Mouse (Mus musculus) adrenal gland, adult 18-20 months (tissue): ENCODE measurements at regions not wholly inside any gene's neighbourhood (a gene's known extent, or its start where the extent isn't known, plus 50 kb on each side); places are given as distances from the start of the nearest gene placed in this dataset.

Experiments used
- DNase-seq, 2 experiments: peaks; one replicate each; pipeline ENCODE4 v3.0.0; 2021 to 2022; ENCODE audit warnings: low spot score in 2 of 2

DNA sequence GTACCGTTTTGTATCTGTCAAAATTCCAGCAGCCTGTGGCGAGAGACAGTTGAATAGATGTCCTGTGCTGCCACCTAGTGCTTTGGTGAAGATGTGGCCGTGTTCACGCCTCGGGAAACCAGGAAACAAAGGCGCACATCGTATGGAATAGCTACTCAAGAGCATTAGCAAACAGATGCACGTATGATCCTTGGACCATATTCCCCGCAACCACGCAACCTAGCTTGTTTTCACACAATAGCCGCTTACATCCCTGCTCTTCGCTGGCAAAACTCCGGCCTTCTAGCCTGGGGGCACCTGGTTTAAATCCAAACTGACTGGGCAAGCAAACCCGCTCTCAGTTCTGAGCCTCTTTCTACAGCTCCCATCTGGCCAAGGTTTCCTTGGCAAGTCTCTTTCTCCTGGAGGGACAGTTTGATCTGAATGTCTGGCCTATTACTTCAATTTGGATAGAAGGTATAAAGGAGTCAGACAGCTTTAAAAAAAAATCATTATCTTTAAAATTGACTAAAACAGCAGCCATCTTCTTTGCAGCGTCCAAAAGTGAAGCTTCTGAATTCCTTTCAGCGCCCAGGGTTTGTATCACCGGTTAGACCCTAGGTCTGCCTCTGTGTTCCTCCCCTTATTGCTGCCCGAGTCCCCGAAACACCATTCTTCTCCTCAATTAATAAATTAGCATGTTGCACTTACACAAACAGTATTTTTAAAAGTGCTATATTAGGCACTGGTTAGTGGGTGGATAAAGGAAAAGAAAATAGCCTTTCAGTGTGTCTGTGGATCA, 295.0 kb upstream of the Prkd1 start:
- DNase-seq = peak; percentile 32 to 42

- DNase-seq = no peak
These were observed 294.4 kb upstream of the Prkd1 start for GRCm38 (mm10) chr12:50943340-50943739.

- DNase-seq = no peak
These were observed 286.6 kb upstream of the Prkd1 start for GRCm38 (mm10) chr12:50935516-50935915.

GRCm38 (mm10) chr12:50932496-50932895, 283.6 kb upstream of the Prkd1 start:
- no peak for DNase-seq

GRCm38 (mm10) chr12:50929641-50930040, 280.7 kb upstream of the Prkd1 start:
- no peak for DNase-seq

- no peak for DNase-seq
These were observed 277.3 kb upstream of the Prkd1 start for GRCm38 (mm10) chr12:50926234-50926633.

DNA sequence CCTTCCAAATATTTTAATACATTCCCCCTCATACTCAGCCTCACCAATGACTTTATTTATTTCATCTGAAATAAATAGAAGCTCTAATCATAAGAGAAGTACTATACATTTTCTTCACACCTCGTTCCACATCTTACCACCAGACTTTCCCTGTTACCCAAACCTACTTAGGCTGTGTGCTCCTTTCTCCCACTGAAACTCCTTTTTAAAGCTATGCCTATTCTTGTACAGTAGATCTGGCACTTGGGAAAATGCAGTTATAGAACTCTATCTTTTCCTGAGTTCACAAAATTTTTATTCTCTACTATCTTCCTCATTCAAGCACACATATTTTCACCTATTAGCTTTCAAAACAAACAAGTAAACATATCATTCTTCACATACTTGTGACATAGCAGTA, 272.8 kb upstream of the Prkd1 start:
- no peak for DNase-seq

- DNase-seq = no peak
These were observed 250.9 kb upstream of the Prkd1 start for GRCm38 (mm10) chr12:50899609-50900447.

- DNase-seq = no peak
These were observed 248.8 kb upstream of the Prkd1 start for GRCm38 (mm10) chr12:50897606-50898166.

DNA sequence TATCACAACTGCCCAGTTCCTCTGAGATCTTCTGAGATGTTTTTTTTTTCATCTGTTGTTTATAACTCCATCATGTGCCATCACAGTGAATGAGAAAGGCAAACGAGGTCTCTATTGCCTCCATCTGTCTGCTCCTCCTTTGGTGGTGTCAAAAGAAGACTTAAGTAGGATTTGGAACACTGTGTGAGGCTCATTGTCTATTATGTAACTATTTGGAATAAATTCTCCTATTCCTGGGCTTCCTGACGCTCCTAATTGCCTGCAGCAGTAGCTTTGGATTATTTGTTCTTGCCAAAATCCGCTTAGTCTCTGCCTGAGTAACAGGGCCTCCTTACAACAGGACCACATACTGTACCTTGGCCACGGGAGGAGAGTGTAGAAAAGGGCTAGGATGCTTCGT, 244.7 kb upstream of the Prkd1 start:
- no peak for DNase-seq

- DNase-seq = no peak
These were observed 226.9 kb upstream of the Prkd1 start for GRCm38 (mm10) chr12:50875796-50876195.

GRCm38 (mm10) chr12:50874024-50874398, 225.1 kb upstream of the Prkd1 start:
- DNase-seq = no peak

DNA sequence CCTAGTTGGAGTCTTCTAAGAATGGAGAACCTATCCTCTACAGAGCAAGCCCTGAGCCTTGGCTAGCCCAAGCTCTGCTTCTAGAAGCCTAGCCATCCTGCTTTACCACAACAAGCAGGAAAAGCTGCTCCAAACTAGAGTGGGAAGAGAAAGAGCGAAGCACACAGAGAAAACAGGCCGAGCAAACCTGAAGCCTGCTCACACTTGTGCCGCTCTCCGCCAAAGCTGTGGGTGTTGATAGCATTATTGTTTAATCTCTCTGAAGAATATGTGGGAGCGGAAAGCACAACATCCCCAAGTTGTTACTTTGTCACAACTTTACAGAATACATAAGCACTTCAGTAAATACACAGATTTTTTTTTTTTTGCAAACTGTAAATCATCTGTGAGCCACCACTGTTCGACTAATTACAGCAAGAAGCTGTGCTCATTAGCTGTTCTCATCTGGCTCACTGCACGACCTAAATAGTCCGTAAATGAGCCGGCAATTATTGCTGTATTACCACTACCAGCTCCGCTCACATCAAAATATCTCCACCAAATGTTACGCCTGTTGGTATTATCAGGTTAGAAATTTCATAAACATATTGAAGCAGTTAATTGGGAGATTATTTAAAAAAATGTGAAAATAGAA, 224.6 kb upstream of the Prkd1 start:
- DNase-seq = no peak

GRCm38 (mm10) chr12:50851644-50852043, 202.7 kb upstream of the Prkd1 start:
- DNase-seq = no peak

DNA sequence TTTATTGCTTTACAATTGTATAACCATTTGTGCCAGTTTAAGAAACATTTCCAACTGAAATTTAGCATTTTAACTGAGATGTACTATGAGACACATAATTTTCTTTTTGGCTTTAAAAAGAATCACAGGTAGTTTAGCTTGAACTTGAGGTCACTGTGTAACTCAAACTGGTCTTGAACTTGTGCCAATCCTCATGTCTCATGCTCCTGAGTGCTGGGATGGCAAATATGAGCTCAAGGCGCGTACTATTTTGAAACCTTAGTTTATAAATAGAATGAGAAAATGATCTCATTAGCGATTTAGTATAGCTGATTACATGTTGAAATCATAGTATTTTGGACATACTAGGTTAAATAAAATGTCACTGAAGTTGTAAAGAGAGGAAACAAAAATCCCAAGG, 199.1 kb upstream of the Prkd1 start:
- no peak for DNase-seq

- no peak for DNase-seq
These were observed 193.8 kb upstream of the Prkd1 start for GRCm38 (mm10) chr12:50842744-50843143.

GRCm38 (mm10) chr12:50839391-50839790, 190.5 kb upstream of the Prkd1 start:
- no peak for DNase-seq

DNA sequence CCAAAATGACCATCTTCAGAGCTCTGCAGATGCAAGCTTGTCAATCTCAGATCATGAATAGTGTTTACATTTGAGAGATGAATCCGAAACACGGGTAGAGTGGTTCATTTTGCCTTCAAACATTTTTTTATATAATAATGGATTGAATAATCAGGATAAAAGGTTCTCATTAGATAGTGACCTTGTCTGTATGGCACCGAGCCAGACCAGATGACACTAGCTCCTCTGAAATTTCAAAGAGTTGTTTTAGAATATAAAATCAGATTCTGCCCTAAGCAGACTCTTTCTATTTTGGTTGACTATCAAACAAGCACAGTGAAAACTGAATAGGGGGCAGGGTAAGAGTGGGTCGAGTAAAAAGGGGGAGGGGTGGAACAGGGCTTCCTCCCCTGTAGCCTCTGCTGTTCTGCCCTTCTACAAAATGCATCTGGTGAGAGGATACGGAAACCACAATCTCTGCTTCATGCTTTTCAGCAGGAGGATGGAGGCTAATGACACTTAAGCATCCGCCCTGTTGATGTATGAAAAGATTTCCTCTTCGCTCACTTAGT, 159.9 kb upstream of the Prkd1 start:
- DNase-seq = no peak

GRCm38 (mm10) chr12:50804391-50804790, 155.5 kb upstream of the Prkd1 start:
- DNase-seq = no peak

- DNase-seq = no peak
These were observed 116.5 kb upstream of the Prkd1 start for GRCm38 (mm10) chr12:50765156-50765940.

GRCm38 (mm10) chr12:50764457-50764856, 115.6 kb upstream of the Prkd1 start:
- no peak for DNase-seq
